Mouse (Mus musculus): ENCODE results near the gene Zfp746. TPM values are rescaled to one million over a fixed set of nuclear protein-coding genes. Genes with fewer than 3 reads are reported as not detected.

The Zfp746 gene
- 27.5 TPM for polyA plus RNA-seq (2015; fragmentation: Illumina TruSeq; extraction: RNeasy Lipid Tissue Mini Kit (QIAGEN cat#74804); ENCODE audit: insufficient read depth, low replicate concordance)

GRCm38 (mm10) chr6:48086471-48086878 lies at the start of gene Zfp746:
Gene Zfp746 (minus strand): TSS chr6:48086593.

GRCm38 (mm10) chr6:48048426-48049272 lies 37.7 kb downstream of the Zfp746 start, which contains the start of gene Zfp777:
Gene Zfp777 (minus strand): TSS chr6:48048911.

Other genes with a start within 250 kb of the Zfp746 start
- gene Zfp282, start 209.4 kb downstream of the Zfp746 start, polyA plus RNA-seq (2015; fragmentation: Illumina TruSeq; extraction: RNeasy Lipid Tissue Mini Kit (QIAGEN cat#74804); ENCODE audit: insufficient read depth, low replicate concordance) = 4.8 TPM
- 13.3 TPM for gene Zfp212, start 166.1 kb downstream of the Zfp746 start, polyA plus RNA-seq (2015; fragmentation: Illumina TruSeq; extraction: RNeasy Lipid Tissue Mini Kit (QIAGEN cat#74804); ENCODE audit: insufficient read depth, low replicate concordance)
- 13.1 TPM for gene Zfp956, start 133.2 kb downstream of the Zfp746 start, polyA plus RNA-seq (2015; fragmentation: Illumina TruSeq; extraction: RNeasy Lipid Tissue Mini Kit (QIAGEN cat#74804); ENCODE audit: insufficient read depth, low replicate concordance)
- gene Zfp777, start 37.7 kb downstream of the Zfp746 start, polyA plus RNA-seq (2015; fragmentation: Illumina TruSeq; extraction: RNeasy Lipid Tissue Mini Kit (QIAGEN cat#74804); ENCODE audit: insufficient read depth, low replicate concordance) = 27.7 TPM